Mouse (Mus musculus) stomach, embryonic 14.5 days (tissue): ENCODE data around the gene Upp2. TPM values are rescaled to one million over a fixed set of nuclear protein-coding genes. Genes with fewer than 3 reads are reported as not detected.

Experiments
- ATAC-seq: fragments of 200-750 bp; cut with Nextera tagmentation; 2 replicates; pipeline ENCODE4 v1.8.0; 2017; ENCODE audit warnings: low read depth, moderate TSS enrichment; ENCODE audit not compliant: insufficient number of reproducible peaks, insufficient read depth, low FRiP score
- H3K27ac ChIP-seq: fragments of 300-500 bp; sonication (generic); 2 replicates; pipeline ENCODE4 v1.5.1; 2014; ENCODE audit warnings: mild to moderate bottlenecking, low read length, moderate library complexity, mixed read lengths
- H3K27me3 ChIP-seq: fragments of 300-500 bp; sonication (generic); 2 replicates; pipeline ENCODE4 v1.6.1; 2014; ENCODE audit warnings: low read length, control low read depth, mixed read lengths; ENCODE audit not compliant: control insufficient read depth, insufficient read depth
- H3K36me3 ChIP-seq: fragments of 300-500 bp; sonication (generic); 2 replicates; pipeline ENCODE4 v1.6.1; 2014; ENCODE audit warnings: mild to moderate bottlenecking, control low read depth, low read length, moderate library complexity, mixed read lengths; ENCODE audit not compliant: control insufficient read depth, insufficient read depth
- H3K4me1 ChIP-seq: fragments of 300-500 bp; sonication (generic); 2 replicates; pipeline ENCODE4 v1.6.1; 2014; ENCODE audit warnings: low read length, control low read depth, mixed read lengths; ENCODE audit not compliant: control insufficient read depth, insufficient read depth
- H3K4me2 ChIP-seq: fragments of 300-500 bp; sonication (generic); replicated peaks from 2 replicates; pipeline ENCODE4 v1.6.1; 2014; ENCODE audit warnings: low read depth, low read length, control low read depth
- H3K4me3 ChIP-seq: fragments of 300-500 bp; sonication (generic); 2 replicates; pipeline ENCODE4 v1.5.1; 2014; ENCODE audit warnings: low read depth, low read length, control low read depth
- H3K9ac ChIP-seq: fragments of 300-500 bp; sonication (generic); replicated peaks from 2 replicates; pipeline ENCODE4 v1.6.1; 2014; ENCODE audit warnings: low read depth, mild to moderate bottlenecking, control low read depth, low read length, moderate library complexity, mixed read lengths
- H3K9me3 ChIP-seq: fragments of 300-500 bp; sonication (generic); 2 replicates; pipeline ENCODE4 v1.6.1; 2016; ENCODE audit warnings: low read depth, low read length, control low read depth; ENCODE audit not compliant: control insufficient read depth
- WGBS: fragments of 180-500 bp; shearing (Covaris S2); extraction: QIAGEN DNeasy Blood & Tissue Kit; methylation state at CpG from one replicate; pipeline ENCODE4 v1.1.7; 2014; 5-methylcytosine and 5-hydroxymethylcytosine counted together
- polyA plus RNA-seq: library from polyadenylated mRNA; unstranded; fragments of >200 nt; fragmentation: Nextera tagmentation; extraction: Ambion mirVana; gene quantifications from 2 replicates; pipeline ENCODE4 v1.2.1, GENCODE M21; 2014

Upp2 gene
- polyA plus RNA-seq, 1 experiment from 2014 or later = 9.2 TPM

- no peak overlapping the region for H3K4me2 ChIP-seq
- no peaks in the 10 kb centered on the region for H3K9me3 ChIP-seq
- H3K27me3 ChIP-seq = no peaks in the 10 kb centered on the region
- H3K27ac ChIP-seq = no peak overlapping the region
- no peak overlapping the region for H3K4me3 ChIP-seq
- WGBS = 90% methylated on average over 6 of the region's 6 CpGs
- H3K36me3 ChIP-seq = no peaks in the 10 kb centered on the region
- ATAC-seq = no peak
- peaks cover 23% of the 10 kb centered on the region; the same call in 1 of the 2 replicates for H3K4me1 ChIP-seq
- H3K9ac ChIP-seq = no peak overlapping the region
Measured at GRCm38 (mm10) chr2:58538196-58538595, 28.9 kb upstream of the Upp2 start.

DNA sequence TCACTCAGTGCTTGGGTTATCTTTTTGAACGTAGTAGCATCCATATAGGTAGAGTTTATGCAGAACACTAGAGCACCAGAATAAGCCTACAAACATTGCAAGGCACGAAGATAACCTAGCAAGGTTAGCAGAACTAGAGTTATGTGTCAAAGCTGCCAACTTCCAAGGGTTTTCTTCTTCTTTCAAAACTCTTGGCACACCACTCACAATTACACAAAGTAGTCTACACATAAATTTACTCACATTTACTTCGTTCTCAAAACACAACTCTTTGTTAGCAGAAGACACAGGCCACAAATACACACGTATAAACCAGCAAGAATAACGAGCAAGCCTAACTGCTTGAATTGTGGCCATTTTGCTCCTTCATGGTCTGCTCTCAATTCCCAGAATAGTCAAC lies 23.8 kb upstream of the Upp2 start:
- H3K4me1 ChIP-seq = peaks cover 5% of the 10 kb centered on the region; the same call in 1 of the 2 replicates
- ATAC-seq = no peak
- 90% methylated on average over 5 of the region's 5 CpGs for WGBS

GRCm38 (mm10) chr2:58544368-58544767 lies 22.7 kb upstream of the Upp2 start:
- no peak overlapping the region for H3K4me3 ChIP-seq
- H3K4me1 ChIP-seq = peaks cover 5% of the 10 kb centered on the region; the same call in 1 of the 2 replicates
- 90% methylated on average over 6 of the region's 6 CpGs for WGBS
- no peak overlapping the region for H3K4me2 ChIP-seq
- no peak overlapping the region for H3K9ac ChIP-seq
- no peak for ATAC-seq
- H3K27ac ChIP-seq = no peak overlapping the region
- no peaks in the 10 kb centered on the region for H3K36me3 ChIP-seq
- H3K9me3 ChIP-seq = no peaks in the 10 kb centered on the region
- no peaks in the 10 kb centered on the region for H3K27me3 ChIP-seq

More for the DNA sequence above, 23.8 kb upstream of the Upp2 start:
- H3K9me3 ChIP-seq = no peaks in the 10 kb centered on the region
- no peak overlapping the region for H3K9ac ChIP-seq
- no peaks in the 10 kb centered on the region for H3K27me3 ChIP-seq
- no peak overlapping the region for H3K27ac ChIP-seq
- H3K36me3 ChIP-seq = no peaks in the 10 kb centered on the region
- H3K4me2 ChIP-seq = no peak overlapping the region
- H3K4me3 ChIP-seq = no peak overlapping the region

- no peaks in the 10 kb centered on the region for H3K9me3 ChIP-seq
- H3K4me3 ChIP-seq = no peak overlapping the region
- 87% methylated on average over 7 of the region's 7 CpGs for WGBS
- H3K36me3 ChIP-seq = no peaks in the 10 kb centered on the region
- H3K9ac ChIP-seq = no peak overlapping the region
- no peak overlapping the region for H3K4me2 ChIP-seq
- no peak for ATAC-seq
- H3K4me1 ChIP-seq = peaks cover 9% of the 10 kb centered on the region; the same call in 1 of the 2 replicates
- H3K27me3 ChIP-seq = no peaks in the 10 kb centered on the region
- H3K27ac ChIP-seq = no peak overlapping the region
Measured at GRCm38 (mm10) chr2:58546264-58546663, 20.8 kb upstream of the Upp2 start.

GRCm38 (mm10) chr2:58548943-58549342 lies 18.2 kb upstream of the Upp2 start:
- H3K4me1 ChIP-seq = peaks cover 30% of the 10 kb centered on the region; the same call in 1 of the 2 replicates
- no peak overlapping the region for H3K9ac ChIP-seq
- 57% methylated on average over 7 of the region's 7 CpGs for WGBS
- no peaks in the 10 kb centered on the region for H3K36me3 ChIP-seq
- no peak overlapping the region for H3K27ac ChIP-seq
- ATAC-seq = no peak
- H3K4me3 ChIP-seq = no peak overlapping the region
- no peaks in the 10 kb centered on the region for H3K27me3 ChIP-seq
- no peak overlapping the region for H3K4me2 ChIP-seq
- no peaks in the 10 kb centered on the region for H3K9me3 ChIP-seq

DNA sequence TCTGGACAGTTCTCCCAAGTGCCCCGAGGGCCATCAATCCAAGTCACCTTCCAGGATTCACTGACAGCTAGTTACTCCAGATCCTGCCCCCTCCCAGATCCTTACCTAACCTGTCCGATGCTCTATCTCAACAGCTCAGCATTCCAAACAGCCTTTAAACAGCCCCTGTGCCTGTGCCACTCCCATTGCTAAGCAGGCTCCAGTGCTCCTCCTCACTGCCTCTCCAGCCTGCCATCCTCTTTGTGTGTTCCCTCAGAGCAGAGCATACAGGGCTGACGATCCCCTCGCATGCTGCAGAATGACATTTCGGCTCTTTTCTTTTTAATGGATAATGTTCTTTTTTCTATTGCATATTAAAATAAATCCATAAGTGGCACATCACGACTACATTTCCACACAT lies 17.1 kb upstream of the Upp2 start:
- H3K27ac ChIP-seq = no peak overlapping the region
- WGBS = 39% methylated on average over 6 of the region's 6 CpGs
- no peak overlapping the region for H3K4me3 ChIP-seq
- no peak; the same call in 1 of the 2 replicates for ATAC-seq
- no peaks in the 10 kb centered on the region for H3K36me3 ChIP-seq
- H3K27me3 ChIP-seq = no peaks in the 10 kb centered on the region
- no peak overlapping the region for H3K4me2 ChIP-seq
- H3K9ac ChIP-seq = no peak overlapping the region
- no peaks in the 10 kb centered on the region for H3K9me3 ChIP-seq
- H3K4me1 ChIP-seq = peaks cover 33% of the 10 kb centered on the region; the same call in 1 of the 2 replicates

- no peak overlapping the region for H3K4me3 ChIP-seq
- no peaks in the 10 kb centered on the region for H3K9me3 ChIP-seq
- no peak overlapping the region for H3K4me2 ChIP-seq
- 49% methylated on average over 9 of the region's 9 CpGs for WGBS
- peaks cover 33% of the 10 kb centered on the region; the same call in 1 of the 2 replicates for H3K4me1 ChIP-seq
- ATAC-seq = no peak
- H3K27me3 ChIP-seq = no peaks in the 10 kb centered on the region
- no peaks in the 10 kb centered on the region for H3K36me3 ChIP-seq
- H3K27ac ChIP-seq = no peak overlapping the region
- H3K9ac ChIP-seq = no peak overlapping the region
Measured at GRCm38 (mm10) chr2:58550488-58550887, 16.6 kb upstream of the Upp2 start.

GRCm38 (mm10) chr2:58551866-58552265 lies 15.2 kb upstream of the Upp2 start:
- WGBS = 49% methylated on average over 6 of the region's 6 CpGs
- peaks cover 33% of the 10 kb centered on the region; the same call in 1 of the 2 replicates for H3K4me1 ChIP-seq
- H3K27me3 ChIP-seq = no peaks in the 10 kb centered on the region
- H3K36me3 ChIP-seq = no peaks in the 10 kb centered on the region
- ATAC-seq = no peak
- no peak overlapping the region for H3K27ac ChIP-seq
- H3K4me2 ChIP-seq = no peak overlapping the region
- H3K9ac ChIP-seq = no peak overlapping the region
- H3K9me3 ChIP-seq = no peaks in the 10 kb centered on the region
- no peak overlapping the region for H3K4me3 ChIP-seq

GRCm38 (mm10) chr2:58552296-58552695 lies 14.8 kb upstream of the Upp2 start:
- H3K9me3 ChIP-seq = no peaks in the 10 kb centered on the region
- 58% methylated on average over 3 of the region's 3 CpGs for WGBS

More at GRCm38 (mm10) chr2:58552296-58552695, 14.8 kb upstream of the Upp2 start:
- Histone ChIP-seq H3K4me3 (no peak overlapping the region), H3K4me2 (no peak overlapping the region), H3K27me3 (no peaks in the 10 kb centered on the region), H3K36me3 (no peaks in the 10 kb centered on the region), H3K9ac (no peak overlapping the region), H3K4me1 (peaks cover 33% of the 10 kb centered on the region; the same call in 1 of the 2 replicates), H3K27ac (no peak overlapping the region)
- ATAC-seq = no peak
